Mouse (Mus musculus) MEL (cell line): ENCODE measurements around the gene Sgf29. TPM values are rescaled to one million over a fixed set of nuclear protein-coding genes. Genes with fewer than 3 reads are reported as not detected.
A peak's percentile ranks its signal among the peaks of the same experiment; 100 is the strongest.

ENCODE experiments used
- DNase-seq: peaks from one replicate; pipeline ENCODE4 v3.0.0; 2011; ENCODE audit warnings: low read depth, low spot score
- H3K27ac ChIP-seq: 2 replicates; pipeline ENCODE4 v1.5.1; 2012; ENCODE audit warnings: low read depth, mild to moderate bottlenecking, control low read depth, low read length, moderate library complexity; ENCODE audit not compliant: control insufficient read depth
- H3K27me3 ChIP-seq, 2 experiments: fragments of 150-350 bp in 1 of 2; sonication (generic) in 1 of 2; 2 replicates each; pipeline ENCODE4 v1.6.1; 2012; ENCODE audit warnings: low read length in 2 of 2, mild to moderate bottlenecking in 2 of 2, improper control_type of control experiment in 1 of 2, moderate library complexity in 1 of 2; ENCODE audit not compliant: insufficient read depth in 2 of 2, control insufficient read depth in 1 of 2
- H3K36me3 ChIP-seq, 2 experiments: 2 replicates each; pipeline ENCODE4 v1.6.1; 2012 to 2014; ENCODE audit warnings: low read length in 2 of 2, improper control_type of control experiment in 1 of 2, inconsistent platforms in 1 of 2, mild to moderate bottlenecking in 1 of 2; ENCODE audit not compliant: insufficient read depth in 2 of 2, control insufficient read depth in 1 of 2
- H3K4me1 ChIP-seq, 2 experiments: fragments of 150-350 bp in 1 of 2; sonication (generic) in 1 of 2; 2 replicates each; pipeline ENCODE4 v1.6.1; 2012; ENCODE audit warnings: low read length in 2 of 2, improper control_type of control experiment in 1 of 2, mild to moderate bottlenecking in 1 of 2; ENCODE audit not compliant: insufficient read depth in 2 of 2, control insufficient read depth in 1 of 2
- H3K4me3 ChIP-seq, 2 experiments: fragments of 150-350 bp in 1 of 2; sonication (generic) in 1 of 2; 2 replicates each; pipeline ENCODE4 v1.5.1; 2012; ENCODE audit warnings: low read depth in 2 of 2, low read length in 2 of 2, mild to moderate bottlenecking in 2 of 2, moderate library complexity in 2 of 2, control low read depth in 1 of 2, improper control_type of control experiment in 1 of 2; ENCODE audit not compliant: control insufficient read depth in 1 of 2, insufficient read depth in 1 of 2
- H3K79me2 ChIP-seq: 2 replicates; pipeline ENCODE4 v1.6.1; 2012; ENCODE audit warnings: mild to moderate bottlenecking, low read length, moderate library complexity; ENCODE audit not compliant: control insufficient read depth, poor library complexity, insufficient read depth
- H3K9ac ChIP-seq: 2 replicates; pipeline ENCODE4 v1.6.1; 2012; ENCODE audit warnings: low read depth, mild to moderate bottlenecking, control low read depth, low read length, moderate library complexity; ENCODE audit not compliant: control insufficient read depth, poor library complexity, severe bottlenecking
- H3K9me3 ChIP-seq: fragments of 150-350 bp; sonication (generic); replicated peaks from 2 replicates; pipeline ENCODE4 v1.6.1; 2012; ENCODE audit warnings: mild to moderate bottlenecking, low read length, improper control_type of control experiment, moderate library complexity; ENCODE audit not compliant: insufficient read depth
- BHLHE40 ChIP-seq: IDR thresholded peaks from 2 replicates; pipeline ENCODE4 v1.6.1; 2012; ENCODE audit warnings: low read depth, mild to moderate bottlenecking, inconsistent platforms, low read length, improper control_type of control experiment, borderline replicate concordance
- CHD2 ChIP-seq: IDR thresholded peaks from 2 replicates; pipeline ENCODE4 v1.6.1; 2011; ENCODE audit warnings: low read length, improper control_type of control experiment
- CTCF ChIP-seq, 3 experiments: IDR thresholded peaks in 2 of 3; conservative IDR thresholded peaks in 1 of 3; 2 replicates each; pipeline ENCODE4 v1.5.1; 2011 to 2012; ENCODE audit warnings: low read length in 3 of 3, low read depth in 2 of 3, mild to moderate bottlenecking in 2 of 3, improper control_type of control experiment in 1 of 3, inconsistent platforms in 1 of 3, mixed read lengths in 1 of 3, moderate library complexity in 1 of 3; ENCODE audit not compliant: control insufficient read depth in 1 of 3, insufficient read depth in 1 of 3, poor library complexity in 1 of 3, severe bottlenecking in 1 of 3
- E2F4 ChIP-seq: IDR thresholded peaks from 2 replicates; pipeline ENCODE4 v1.6.1; 2011; ENCODE audit warnings: low read depth, low read length, improper control_type of control experiment, borderline replicate concordance
- ELF1 ChIP-seq: IDR thresholded peaks from 2 replicates; pipeline ENCODE4 v1.6.1; 2014; ENCODE audit warnings: low read depth, mild to moderate bottlenecking, inconsistent platforms, low read length, improper control_type of control experiment, moderate library complexity
- EP300 ChIP-seq, 2 experiments: IDR thresholded peaks; 2 replicates each; pipeline ENCODE4 v1.6.1; 2011; ENCODE audit warnings: improper control_type of control experiment in 2 of 2, low read length in 2 of 2, low read depth in 1 of 2, mild to moderate bottlenecking in 1 of 2
- ETS1 ChIP-seq: IDR thresholded peaks from 2 replicates; pipeline ENCODE4 v1.6.1; 2012; ENCODE audit warnings: low read depth, mild to moderate bottlenecking, inconsistent platforms, low read length, improper control_type of control experiment, moderate library complexity
- GABPA ChIP-seq: IDR thresholded peaks from 2 replicates; pipeline ENCODE4 v1.6.1; 2012; ENCODE audit warnings: low read depth, mild to moderate bottlenecking, inconsistent platforms, low read length, improper control_type of control experiment, moderate library complexity
- GATA1 ChIP-seq: IDR thresholded peaks from 2 replicates; pipeline ENCODE4 v1.6.1; 2011; ENCODE audit warnings: low read depth, low read length, improper control_type of control experiment
- HCFC1 ChIP-seq: IDR thresholded peaks from 2 replicates; pipeline ENCODE4 v1.6.1; 2012; ENCODE audit warnings: low read depth, mild to moderate bottlenecking, inconsistent platforms, low read length, improper control_type of control experiment, moderate library complexity
- JUND ChIP-seq: IDR thresholded peaks from 2 replicates; pipeline ENCODE4 v1.6.1; 2011; ENCODE audit warnings: low read depth, mild to moderate bottlenecking, improper control_type of control experiment, low read length
- KAT2A ChIP-seq: conservative IDR thresholded peaks from 2 replicates; pipeline ENCODE4 v1.6.1; 2012; ENCODE audit warnings: low read depth, low read length, improper control_type of control experiment, inconsistent platforms
- MAFK ChIP-seq: IDR thresholded peaks from 2 replicates; pipeline ENCODE4 v1.6.1; 2011; ENCODE audit warnings: low read depth, mild to moderate bottlenecking, low read length, improper control_type of control experiment, borderline replicate concordance
- MAZ ChIP-seq: IDR thresholded peaks from 2 replicates; pipeline ENCODE4 v1.6.1; 2012; ENCODE audit warnings: low read depth, mild to moderate bottlenecking, inconsistent platforms, low read length, improper control_type of control experiment
- MEF2A ChIP-seq: IDR thresholded peaks from 2 replicates; pipeline ENCODE4 v1.6.1; 2014; ENCODE audit warnings: low read depth, mild to moderate bottlenecking, inconsistent platforms, low read length, improper control_type of control experiment; ENCODE audit not compliant: poor library complexity, insufficient replicate concordance, severe bottlenecking; ENCODE audit errors: extremely low read depth
- MXI1 ChIP-seq: IDR thresholded peaks from 2 replicates; pipeline ENCODE4 v1.6.1; 2011; ENCODE audit warnings: mild to moderate bottlenecking, low read depth, low read length, improper control_type of control experiment
- MYB ChIP-seq: IDR thresholded peaks from 2 replicates; pipeline ENCODE4 v1.6.1; 2011; ENCODE audit warnings: mild to moderate bottlenecking, low read depth, low read length, improper control_type of control experiment
- MYC ChIP-seq: IDR thresholded peaks from 2 replicates; pipeline ENCODE4 v1.6.1; 2011; ENCODE audit warnings: low read depth, mild to moderate bottlenecking, low read length, improper control_type of control experiment, moderate library complexity
- NELFE ChIP-seq: IDR thresholded peaks from 2 replicates; pipeline ENCODE4 v1.6.1; 2011; ENCODE audit warnings: low read depth, low read length, improper control_type of control experiment
- NRF1 ChIP-seq: IDR thresholded peaks from 2 replicates; pipeline ENCODE4 v1.6.1; 2014; ENCODE audit warnings: low read depth, mild to moderate bottlenecking, inconsistent platforms, low read length, improper control_type of control experiment, moderate library complexity; ENCODE audit not compliant: poor library complexity, insufficient read depth, severe bottlenecking
- POLR2A ChIP-seq, 2 experiments: IDR thresholded peaks; 2 replicates each; pipeline ENCODE4 v1.6.1; 2011 to 2012; ENCODE audit warnings: low read length in 2 of 2, mild to moderate bottlenecking in 2 of 2, control low read depth in 1 of 2, improper control_type of control experiment in 1 of 2, low read depth in 1 of 2, moderate library complexity in 1 of 2; ENCODE audit not compliant: control insufficient read depth in 1 of 2, insufficient read depth in 1 of 2, poor library complexity in 1 of 2
- POLR2AphosphoS5 ChIP-seq: IDR thresholded peaks from 2 replicates; pipeline ENCODE4 v1.6.1; 2012; ENCODE audit warnings: low read depth, borderline replicate concordance, mild to moderate bottlenecking, inconsistent platforms, low read length, moderate library complexity, mixed read lengths
- RAD21 ChIP-seq: IDR thresholded peaks from 2 replicates; pipeline ENCODE4 v1.6.1; 2011; ENCODE audit warnings: mild to moderate bottlenecking, low read depth, low read length, improper control_type of control experiment
- RCOR1 ChIP-seq: IDR thresholded peaks from 2 replicates; pipeline ENCODE4 v1.6.1; 2012; ENCODE audit warnings: low read depth, mild to moderate bottlenecking, inconsistent platforms, low read length, improper control_type of control experiment
- SIN3A ChIP-seq: IDR thresholded peaks from 2 replicates; pipeline ENCODE4 v1.6.1; 2012; ENCODE audit warnings: low read length, improper control_type of control experiment, inconsistent platforms
- SMC3 ChIP-seq: IDR thresholded peaks from 2 replicates; pipeline ENCODE4 v1.6.1; 2011; ENCODE audit warnings: low read depth, low read length, improper control_type of control experiment
- TAL1 ChIP-seq: IDR thresholded peaks from 2 replicates; pipeline ENCODE4 v1.6.1; 2012; ENCODE audit warnings: mild to moderate bottlenecking, inconsistent platforms, low read length, moderate library complexity, mixed read lengths
- TBP ChIP-seq: IDR thresholded peaks from 2 replicates; pipeline ENCODE4 v1.8.0; 2011; ENCODE audit warnings: low read depth, low read length, improper control_type of control experiment
- TCF12 ChIP-seq: IDR thresholded peaks from 2 replicates; pipeline ENCODE4 v1.6.1; 2014; ENCODE audit warnings: low read depth, mild to moderate bottlenecking, inconsistent platforms, low read length, improper control_type of control experiment, moderate library complexity
- UBTF ChIP-seq: IDR thresholded peaks from 2 replicates; pipeline ENCODE4 v1.6.1; 2012; ENCODE audit warnings: low read depth, mild to moderate bottlenecking, inconsistent platforms, low read length, improper control_type of control experiment, moderate library complexity, borderline replicate concordance; ENCODE audit not compliant: insufficient read depth
- USF1 ChIP-seq: IDR thresholded peaks from 2 replicates; pipeline ENCODE4 v1.6.1; 2014; ENCODE audit warnings: low read depth, mild to moderate bottlenecking, inconsistent platforms, low read length, improper control_type of control experiment, moderate library complexity
- USF2 ChIP-seq, 2 experiments: IDR thresholded peaks; 2 replicates each; pipeline ENCODE4 v1.6.1; 2011 to 2012; ENCODE audit warnings: improper control_type of control experiment in 2 of 2, low read length in 2 of 2, borderline replicate concordance in 1 of 2, inconsistent platforms in 1 of 2, low read depth in 1 of 2, mild to moderate bottlenecking in 1 of 2; ENCODE audit not compliant: insufficient read depth in 1 of 2
- ZC3H11A ChIP-seq: IDR thresholded peaks from 2 replicates; pipeline ENCODE4 v1.6.1; 2012; ENCODE audit warnings: low read depth, mild to moderate bottlenecking, inconsistent platforms, low read length, improper control_type of control experiment
- ZKSCAN1 ChIP-seq: IDR thresholded peaks from 2 replicates; pipeline ENCODE4 v1.6.1; 2012; ENCODE audit warnings: low read depth, mild to moderate bottlenecking, inconsistent platforms, low read length, improper control_type of control experiment, moderate library complexity
- ZMIZ1 ChIP-seq: IDR thresholded peaks from 2 replicates; pipeline ENCODE4 v1.6.1; 2012; ENCODE audit warnings: low read depth, mild to moderate bottlenecking, inconsistent platforms, low read length, improper control_type of control experiment, moderate library complexity
- ZNF384 ChIP-seq: IDR thresholded peaks from 2 replicates; pipeline ENCODE4 v1.6.1; 2012; ENCODE audit warnings: low read depth, mild to moderate bottlenecking, inconsistent platforms, low read length, improper control_type of control experiment
- polyA plus RNA-seq, 2 experiments: library from polyadenylated mRNA; stranded (reverse) in 1 of 2; unstranded in 1 of 2; fragments of >175 nt in 1 of 2; fragments of >200 nt in 1 of 2; gene quantifications; 2 replicates each; pipeline versions ENCODE4 v1.2.1 to v1.2.4; 2012; ENCODE audit warnings: low replicate concordance in 2 of 2, low read depth in 1 of 2; ENCODE audit not compliant: insufficient read length in 2 of 2, insufficient read depth in 1 of 2, missing spikeins in 1 of 2
- total RNA-seq: library from RNA; depleted of rRNA; stranded (reverse); fragments of 300-350 nt; gene quantifications from 2 replicates; pipeline ENCODE4 v1.2.3, GENCODE M21; 2012

Sgf29 gene
- total and polyA plus RNA-seq, 3 experiments = 81.7 to 117 TPM; not detected in 1

GRCm38 (mm10) chr7:126648486-126648885 is 623 bp upstream of the Sgf29 start:
- peak; percentile 67 for DNase-seq
- Histone ChIP-seq H3K4me3 (no peak overlapping the region; a peak in 1 of 4 replicates), H3K4me1 (peaks cover 9 to 23% of the 10 kb centered on the region in 2 experiments), H3K27ac (no peak overlapping the region), H3K36me3 (peaks cover 0 to 22% of the 10 kb centered on the region in 2 experiments; a peak in 2 of 4 replicates), H3K9me3 (no peaks in the 10 kb centered on the region), H3K27me3 (no peaks in the 10 kb centered on the region), H3K79me2 (peaks cover 5% of the 10 kb centered on the region), H3K9ac (no peak overlapping the region)
- no peak for TF ChIP-seq POLR2A (IDR thresholded peaks at IDR 0.05; ENCODE audit: control insufficient read depth in 1 of 2, insufficient read depth in 1 of 2, low read depth in 1 of 2, low read length in 2 of 2, poor library complexity in 1 of 2)
- TF ChIP-seq HCFC1 = no peak
- no peak for TF ChIP-seq EP300 (IDR thresholded peaks at IDR 0.05; ENCODE audit: low read depth in 1 of 2, low read length in 2 of 2)
- TF ChIP-seq MEF2A = no peak
- TF ChIP-seq MYB = no peak
- TF ChIP-seq ZNF384 = no peak
- peak; percentile 33 to 57 (median 45); a peak in 5 of 6 replicates for TF ChIP-seq CTCF (IDR thresholded peaks at IDR 0.05 in 2 of 3, conservative IDR thresholded peaks at IDR 0.05 in 1 of 3; ENCODE audit: control insufficient read depth in 1 of 3, insufficient read depth in 1 of 3, low read depth in 2 of 3, low read length in 3 of 3, poor library complexity in 1 of 3, severe bottlenecking in 1 of 3)
- TF ChIP-seq E2F4 = no peak
- TF ChIP-seq RAD21 = peak; percentile 46
- no peak for TF ChIP-seq TAL1
- no peak for TF ChIP-seq SIN3A
- no peak for TF ChIP-seq TBP
- TF ChIP-seq ZKSCAN1 = no peak
- TF ChIP-seq POLR2AphosphoS5 = no peak
- TF ChIP-seq SMC3 = peak; percentile 48
- TF ChIP-seq RCOR1 = no peak
- TF ChIP-seq USF1 = no peak
- 0 out of 2 replicates have a peak, but pooled peaks have one; percentile 23 for TF ChIP-seq ZC3H11A
- TF ChIP-seq TCF12 = no peak
- no peak for TF ChIP-seq MAZ
- no peak for TF ChIP-seq CHD2
- no peak for TF ChIP-seq NELFE
- TF ChIP-seq MAFK = no peak
- no peak for TF ChIP-seq GATA1
- no peak for TF ChIP-seq ETS1
- TF ChIP-seq ELF1 = no peak
- TF ChIP-seq MXI1 = no peak
- TF ChIP-seq ZMIZ1 = no peak
- no peak for TF ChIP-seq GABPA
- TF ChIP-seq UBTF = no peak
- no peak for TF ChIP-seq JUND
- no peak for TF ChIP-seq MYC
- TF ChIP-seq KAT2A = no peak
- TF ChIP-seq USF2 (IDR thresholded peaks at IDR 0.05; ENCODE audit: borderline replicate concordance in 1 of 2, insufficient read depth in 1 of 2, low read depth in 1 of 2, low read length in 2 of 2) = no peak
- no peak for TF ChIP-seq NRF1
- TF ChIP-seq BHLHE40 = no peak
